Mouse (Mus musculus): Measurements from ENCODE around the gene Lrp10.

Lrp10 gene

DNA sequence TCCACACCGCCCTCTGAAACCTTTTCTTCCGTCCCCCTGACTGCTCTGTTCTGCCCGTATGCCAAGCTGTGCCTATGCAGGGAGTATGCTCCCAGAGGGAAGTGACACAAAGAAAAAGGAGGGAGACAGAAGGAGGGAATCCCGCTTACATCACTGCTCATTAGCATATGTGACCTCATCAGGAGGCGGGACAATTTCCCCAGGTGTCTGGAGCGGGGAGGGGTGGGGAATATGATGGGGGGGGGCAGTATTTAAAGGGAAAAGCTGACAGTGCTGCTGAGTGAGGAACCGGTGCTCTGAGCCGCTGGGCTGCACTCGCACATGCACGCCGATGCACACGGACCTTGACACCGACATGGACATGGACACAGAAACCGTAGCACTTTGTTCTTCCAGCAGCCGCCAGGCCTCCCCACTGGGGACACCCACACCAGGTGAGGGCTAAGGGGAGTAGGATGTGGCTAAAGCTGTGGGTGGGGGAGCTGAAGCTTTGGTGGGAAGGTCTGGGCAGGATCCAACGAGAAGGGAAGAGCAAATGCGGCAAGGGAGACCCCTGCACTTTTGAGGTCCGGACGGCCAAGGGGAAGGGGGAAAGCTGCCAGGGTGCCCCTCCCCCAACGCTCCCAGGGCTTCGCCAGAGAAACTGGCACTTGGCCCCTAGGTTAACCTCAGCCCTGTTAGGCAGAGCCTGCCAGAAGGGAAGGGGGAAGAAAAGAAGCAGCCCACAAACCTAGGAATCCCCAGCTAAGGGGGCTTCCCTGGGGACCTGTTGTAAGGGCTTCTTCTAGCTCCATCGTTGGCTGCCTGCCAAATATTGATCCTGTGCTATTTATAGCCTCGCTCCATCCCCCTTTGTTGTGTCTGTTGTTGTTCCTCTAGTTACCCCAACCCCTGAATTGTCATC lies 12.3 kb downstream of the Lrp10 start, which contains the start of gene Rem2:
TSS of gene Rem2 (plus strand) at position 160 of the 904 bp plus-strand sequence.
- peak; percentile 86 for DNase-seq

DNA sequence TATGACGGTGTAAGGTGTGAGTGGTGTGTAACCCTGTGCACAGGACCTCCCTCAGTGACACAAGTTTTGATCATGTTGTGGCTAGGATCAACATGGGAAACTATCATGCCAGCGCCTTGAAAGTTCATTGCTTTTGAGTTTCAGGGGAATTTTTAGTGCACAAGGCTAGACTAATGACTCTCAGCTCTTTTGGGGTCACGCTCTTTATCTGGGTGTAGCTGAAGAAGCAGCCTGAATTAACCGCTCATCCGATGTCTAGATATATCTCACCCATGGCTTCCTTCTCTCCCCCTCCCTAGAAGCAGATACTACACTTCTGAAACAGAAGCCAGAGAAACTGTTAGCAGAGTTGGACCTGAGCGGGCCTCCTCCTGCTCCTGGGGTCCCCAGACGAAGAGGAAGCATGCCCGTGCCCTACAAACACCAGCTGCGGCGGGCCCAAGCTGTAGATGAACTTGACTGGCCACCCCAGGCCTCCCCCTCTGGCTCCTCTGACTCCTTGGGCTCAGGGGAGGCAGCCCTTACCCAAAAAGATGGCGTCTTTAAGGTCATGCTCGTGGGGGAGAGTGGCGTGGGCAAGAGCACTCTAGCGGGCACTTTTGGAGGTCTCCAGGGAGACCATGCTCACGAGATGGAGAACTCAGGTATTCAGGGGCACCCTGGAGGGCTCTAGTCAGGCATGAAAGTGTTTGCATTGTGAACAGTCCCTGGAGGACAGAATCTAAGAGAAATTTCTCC lies 13.4 kb downstream of the Lrp10 start:
- DNase-seq: no peak

DNA sequence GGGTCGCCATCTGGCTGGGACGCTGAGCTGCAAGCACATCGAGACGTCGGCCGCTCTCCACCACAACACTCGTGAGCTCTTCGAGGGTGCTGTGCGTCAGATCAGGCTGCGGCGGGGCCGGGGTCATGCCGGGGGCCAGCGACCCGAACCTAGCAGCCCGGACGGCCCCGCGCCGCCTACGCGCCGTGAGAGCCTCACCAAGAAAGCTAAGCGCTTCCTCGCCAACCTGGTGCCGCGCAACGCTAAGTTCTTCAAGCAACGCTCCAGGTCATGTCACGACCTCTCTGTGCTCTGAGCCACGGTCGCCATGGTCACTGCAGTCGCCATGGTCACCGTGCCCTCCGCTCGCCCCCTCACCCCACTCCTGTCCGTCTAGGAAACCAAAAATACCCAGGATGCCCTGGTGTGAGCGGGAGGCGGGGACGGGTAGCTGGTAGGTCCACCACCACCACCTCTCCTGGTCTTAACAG lies 15.5 kb downstream of the Lrp10 start:
- DNase-seq: peak; percentile 59 to 65

DNA sequence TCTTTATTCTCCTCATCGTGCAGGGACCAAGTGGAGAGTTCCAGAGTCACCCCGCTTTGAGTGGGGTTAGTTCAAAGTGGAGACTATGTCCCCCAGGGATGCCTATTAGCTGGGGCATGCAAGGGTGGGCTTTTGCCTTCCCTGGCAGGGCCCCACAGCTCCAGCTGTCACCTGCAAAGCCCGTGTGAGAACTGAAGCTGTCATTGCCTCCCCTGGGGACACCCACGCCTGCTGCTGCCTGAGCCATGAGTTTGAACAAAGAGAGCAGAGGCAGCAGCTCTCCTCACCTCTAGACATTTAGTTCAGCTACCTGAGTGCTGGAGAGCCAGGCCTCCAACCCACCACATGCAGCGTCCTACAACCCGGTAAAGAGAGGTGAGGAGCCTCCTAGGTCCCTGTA lies 16.7 kb downstream of the Lrp10 start:
- DNase-seq: peak in 1 of 2 experiments; percentile 28

DNA sequence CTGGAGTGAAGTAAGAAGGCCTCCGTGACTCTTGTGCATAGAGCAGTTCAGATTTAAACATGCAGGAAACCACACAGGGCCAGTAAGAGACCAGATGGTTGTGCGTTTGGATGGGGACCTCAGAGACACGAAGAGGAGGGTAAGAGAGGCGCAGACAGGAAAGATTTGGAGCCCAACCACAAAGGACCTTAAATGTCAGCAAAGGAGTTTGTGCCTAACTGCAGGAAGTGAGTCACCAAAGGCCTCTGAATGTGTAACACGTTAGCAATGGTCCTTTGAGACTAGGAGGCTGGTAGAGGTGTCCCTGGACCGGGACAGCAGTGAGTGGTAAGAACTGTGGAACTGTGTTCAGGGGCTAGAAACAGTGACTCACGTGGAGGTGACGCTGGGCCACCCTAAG lies 17.5 kb downstream of the Lrp10 start:
- DNase-seq: no peak

DNA sequence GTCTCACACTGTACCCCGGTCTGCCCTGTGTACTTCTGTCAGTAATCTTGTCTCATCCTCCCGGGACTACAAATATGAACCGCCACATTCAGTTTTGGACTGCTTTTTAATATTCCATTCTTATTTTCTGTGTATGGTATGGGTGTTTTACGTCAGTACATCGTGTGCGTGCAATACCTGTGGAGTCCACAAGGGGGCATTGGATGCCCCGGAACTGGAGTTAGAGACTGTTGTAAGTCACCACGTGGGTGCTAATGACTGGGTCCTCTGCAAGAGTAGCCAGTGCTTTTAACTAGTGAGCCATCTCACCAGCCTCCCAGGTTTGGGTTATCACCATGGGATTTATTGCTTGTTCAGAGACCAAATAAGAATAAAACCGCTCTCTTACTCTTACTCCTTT lies 18.6 kb downstream of the Lrp10 start:
- peak; percentile 56 to 70 for DNase-seq

DNA sequence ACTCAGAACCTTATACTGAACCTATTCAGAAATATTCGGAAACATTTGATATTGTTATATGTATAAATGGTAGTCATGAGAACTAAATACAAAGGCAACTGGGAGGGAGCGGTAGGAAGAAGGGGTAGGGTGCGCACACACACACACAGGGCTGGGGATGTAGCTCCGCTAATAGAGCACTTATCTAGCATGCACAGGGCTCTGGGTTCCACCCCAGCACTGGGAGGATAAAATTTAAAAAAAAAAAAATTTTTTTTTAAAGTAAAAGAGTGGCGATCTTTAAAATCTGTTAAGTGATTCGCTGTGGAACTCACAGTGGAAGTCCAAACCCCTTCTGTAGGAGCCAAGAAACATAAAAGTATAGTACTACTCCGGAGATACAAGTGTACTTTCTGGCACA lies 22.0 kb downstream of the Lrp10 start:
- DNase-seq: no peak

DNA sequence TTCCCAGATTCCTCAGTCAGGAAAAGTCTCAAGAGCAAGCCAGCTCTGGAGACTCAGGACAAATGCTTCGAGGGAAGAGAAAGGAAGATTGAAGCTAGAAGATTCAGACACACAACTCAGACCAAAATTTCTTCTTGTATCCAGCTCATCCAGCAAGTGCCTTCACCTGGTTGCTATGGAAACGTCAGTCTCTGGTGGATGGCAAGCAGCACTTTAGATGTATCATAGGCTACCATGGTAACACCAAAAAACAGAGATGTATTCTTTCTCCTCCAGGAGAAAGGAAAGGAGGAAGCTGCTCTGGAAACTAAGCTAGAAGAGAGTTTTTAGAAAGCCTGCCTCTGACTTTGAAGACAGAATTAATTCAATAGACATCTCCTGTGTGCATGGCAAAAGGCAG lies 23.8 kb downstream of the Lrp10 start:
- no peak for DNase-seq

DNA sequence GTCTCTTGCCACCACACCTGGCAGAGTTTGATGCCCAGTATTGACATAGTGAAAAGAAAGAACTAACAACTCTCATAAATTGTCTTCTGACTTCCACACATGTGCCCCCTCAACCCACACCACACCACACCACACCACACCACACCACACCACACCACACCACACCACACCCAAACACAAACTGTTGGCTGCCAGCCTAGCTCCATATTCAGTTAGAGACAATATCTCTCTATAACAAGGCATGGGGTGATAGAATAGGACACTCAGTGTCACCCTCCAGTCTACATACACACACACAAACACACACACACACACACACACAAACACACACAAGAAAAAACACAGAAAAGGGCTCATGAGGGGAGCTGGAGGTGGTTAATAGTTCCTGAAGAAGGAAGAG lies 24.4 kb downstream of the Lrp10 start:
- DNase-seq: no peak

DNA sequence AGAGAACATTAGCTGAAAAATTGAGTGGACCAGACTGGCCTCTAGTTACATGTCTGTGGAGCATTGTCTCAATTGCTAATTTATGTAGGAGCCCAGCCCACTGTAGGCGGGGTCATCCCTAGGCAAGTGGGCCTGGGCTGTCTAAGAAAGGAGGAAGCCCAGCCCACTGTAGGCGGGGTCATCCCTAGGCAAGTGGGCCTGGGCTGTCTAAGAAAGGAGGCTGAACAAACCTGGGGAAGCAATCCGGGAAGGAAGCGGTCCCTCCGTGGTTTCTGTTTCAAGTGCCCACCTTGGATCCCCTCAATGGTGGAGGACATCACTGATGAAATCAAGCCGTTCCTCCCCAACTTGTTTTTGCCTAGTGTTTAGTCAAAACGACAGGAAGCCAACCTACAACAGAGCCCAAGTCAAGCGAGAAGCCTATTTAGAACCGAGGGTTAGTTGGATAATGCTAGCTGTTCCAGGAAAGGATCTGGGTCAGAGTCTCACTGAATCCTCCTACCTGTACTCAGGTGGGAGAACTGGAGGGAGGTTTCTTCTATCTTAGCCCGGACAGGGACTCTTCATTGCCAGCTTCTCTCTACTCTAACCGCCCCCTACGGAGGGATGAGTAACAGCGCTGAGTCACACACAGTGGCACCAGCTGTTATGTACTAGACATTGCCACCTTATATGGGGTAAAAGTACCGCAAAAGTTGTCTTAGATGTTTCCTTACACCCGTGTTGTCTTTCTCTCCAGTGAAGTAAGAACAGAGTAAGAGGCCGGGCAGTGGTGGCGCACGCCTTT lies 28.6 kb downstream of the Lrp10 start:
- no peak for DNase-seq

DNA sequence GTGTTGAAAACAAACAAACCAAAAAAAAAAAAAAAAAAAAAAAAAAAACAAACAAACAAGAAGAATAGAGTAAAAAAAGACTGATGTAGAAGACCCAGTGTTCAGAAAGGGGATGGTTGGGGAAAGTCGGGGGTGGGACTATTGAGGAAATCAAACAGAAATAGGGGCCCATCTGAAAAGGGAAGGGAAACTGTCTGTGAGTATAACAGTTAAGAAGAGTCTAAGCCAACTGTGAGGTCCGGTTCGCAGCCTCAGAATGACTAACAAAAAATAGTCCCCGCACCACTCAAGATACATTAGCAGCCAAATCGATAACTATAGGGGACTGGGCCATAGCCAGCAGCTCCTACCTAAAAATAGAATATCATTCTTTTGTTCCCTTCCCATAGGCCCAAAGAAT lies 29.3 kb downstream of the Lrp10 start:
- no peak for DNase-seq

DNA sequence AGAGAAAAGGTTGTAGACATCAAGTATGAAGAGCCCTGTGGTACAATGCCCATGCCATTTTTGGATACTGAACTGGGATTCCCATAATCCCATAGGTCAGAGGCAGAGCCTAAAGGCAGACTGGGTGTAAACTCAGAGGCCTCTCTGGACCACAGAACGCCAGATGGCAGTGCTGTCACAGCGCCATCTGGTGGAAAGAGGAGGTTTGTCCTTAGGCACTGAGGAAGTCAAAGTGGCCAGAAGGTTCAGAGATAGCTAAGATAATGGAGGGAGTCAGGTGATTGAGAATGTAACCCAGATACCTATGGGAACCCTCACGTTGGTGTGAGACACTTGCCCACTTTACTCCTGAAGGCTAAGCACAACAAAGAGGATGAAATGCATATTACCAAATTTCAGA lies 30.3 kb downstream of the Lrp10 start:
- peak; percentile 86 to 89 for DNase-seq

DNA sequence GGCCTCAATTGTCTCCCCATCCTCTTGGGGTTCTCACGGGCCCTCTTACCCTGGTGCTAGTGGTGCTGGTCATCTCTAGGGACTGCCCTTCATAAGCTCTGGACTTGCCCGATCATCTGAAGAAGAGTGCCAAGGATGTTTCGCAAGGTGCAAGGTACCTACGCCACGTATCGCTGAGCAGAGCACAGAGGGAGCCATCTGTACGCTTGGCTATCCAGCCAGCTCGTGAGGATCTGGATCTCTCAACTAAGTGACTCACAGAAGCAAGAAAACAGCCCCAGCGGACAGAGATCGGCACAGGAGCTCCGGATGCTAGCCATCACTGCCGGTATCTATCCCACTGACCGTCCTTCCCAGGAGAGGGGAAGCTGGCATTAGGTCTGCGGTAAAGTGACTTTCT lies 32.8 kb downstream of the Lrp10 start:
- no peak for DNase-seq

DNA sequence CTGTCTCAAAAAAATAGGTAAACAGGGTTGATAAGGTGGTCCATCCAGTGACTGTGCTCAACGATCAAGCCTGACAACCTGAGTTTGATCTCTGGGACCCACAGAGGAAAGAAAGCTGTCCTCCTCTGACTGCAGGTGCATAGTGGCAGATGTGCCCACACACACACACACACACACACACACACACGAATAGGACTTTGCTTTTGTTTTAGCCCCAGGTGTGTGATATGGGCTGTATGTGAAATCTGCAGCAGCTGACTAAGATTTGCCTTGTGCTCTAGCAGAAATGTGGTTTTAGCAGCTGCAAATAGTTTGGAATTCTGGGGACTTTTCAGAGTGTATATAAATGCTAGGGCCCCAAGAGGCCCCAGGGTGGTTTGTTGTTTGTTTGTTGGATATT lies 35.4 kb downstream of the Lrp10 start:
- DNase-seq: no peak

DNA sequence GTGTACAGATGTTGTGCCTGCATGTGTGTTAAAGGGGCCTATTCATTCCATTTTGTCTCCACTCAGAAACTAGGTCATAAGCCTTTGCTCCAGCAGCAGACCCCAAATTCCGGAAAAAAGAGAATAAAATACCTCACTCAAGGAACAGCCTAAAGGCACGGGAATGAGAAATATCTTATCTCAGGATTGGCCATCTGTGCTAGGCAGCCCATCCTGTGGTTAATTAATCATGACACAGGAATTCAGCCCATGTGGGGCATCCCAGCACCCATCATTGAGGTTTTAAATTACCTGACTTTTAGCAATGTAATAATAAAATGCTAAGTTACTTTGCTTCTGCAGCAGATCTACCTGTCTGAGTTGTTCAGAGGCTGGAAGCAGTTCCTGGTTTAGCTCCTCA lies 37.4 kb downstream of the Lrp10 start:
- DNase-seq: no peak

DNA sequence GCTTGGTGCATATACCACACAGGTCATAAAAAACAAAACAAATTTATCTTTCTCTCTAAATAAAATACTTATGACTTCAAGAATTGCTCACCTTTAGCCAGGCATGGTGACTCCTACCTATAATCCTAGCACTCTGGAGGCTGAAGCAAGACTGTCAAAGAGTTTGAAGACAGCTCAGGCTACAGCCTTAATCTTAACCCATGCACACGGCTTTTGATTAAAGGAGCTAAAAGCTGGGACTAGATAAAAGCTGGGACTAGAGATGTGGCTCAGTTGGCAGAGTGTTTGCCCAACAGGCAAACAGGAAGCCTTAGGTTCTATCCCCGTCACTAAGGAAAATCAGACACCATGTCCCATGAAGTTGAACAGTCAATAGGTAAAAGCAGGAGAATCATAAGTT lies 39.2 kb downstream of the Lrp10 start:
- DNase-seq: no peak

DNA sequence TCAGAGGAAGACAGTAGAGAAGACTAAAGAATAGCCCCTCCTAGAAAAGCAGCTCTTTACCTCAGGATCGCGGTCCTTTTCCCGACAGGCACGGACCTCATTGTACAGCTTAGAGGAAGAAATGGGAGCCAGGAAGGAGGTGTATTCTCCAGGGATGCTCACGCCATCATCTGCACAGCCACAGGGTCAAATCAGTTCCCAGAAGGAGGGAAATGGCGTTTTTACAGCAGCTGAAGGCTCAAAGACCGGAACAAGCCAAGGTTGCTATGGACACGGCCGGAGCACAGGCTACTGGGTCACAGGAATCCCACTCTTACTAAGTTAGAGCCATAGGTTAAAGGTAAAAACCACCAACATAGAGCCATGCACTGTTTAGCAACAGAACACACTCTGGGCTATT lies 45.8 kb downstream of the Lrp10 start:
- no peak for DNase-seq

DNA sequence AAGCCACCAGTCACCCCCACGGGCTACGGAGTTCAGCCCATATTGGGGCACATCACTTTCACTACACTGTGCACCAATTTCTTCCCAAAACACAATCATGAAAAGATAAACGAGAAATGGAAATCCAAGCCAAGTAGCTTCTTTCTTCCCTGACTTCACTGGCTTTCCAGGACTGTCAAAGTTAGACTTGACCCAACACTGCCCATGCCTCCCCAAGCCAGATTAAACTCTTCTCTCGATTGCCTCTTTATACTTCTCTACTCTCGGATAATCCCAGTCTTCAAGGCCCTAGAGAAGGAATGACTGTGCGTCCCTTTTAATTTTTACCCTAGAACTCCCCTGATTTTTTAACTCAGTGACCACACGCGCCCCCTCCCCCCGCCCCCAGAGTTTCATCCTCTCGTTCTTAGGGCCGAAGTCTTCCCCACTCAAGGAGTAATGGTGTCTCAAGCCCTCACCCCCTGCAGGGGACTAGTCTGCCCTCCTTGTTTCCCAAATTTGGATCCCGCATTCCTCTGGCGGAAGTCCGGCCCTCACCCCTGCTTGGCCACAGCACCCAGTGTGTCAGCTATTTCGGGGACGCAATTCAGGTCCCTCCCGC lies 52.9 kb downstream of the Lrp10 start:
- DNase-seq: no peak
